Mouse (Mus musculus): ENCODE data around the gene Chtop. TPM values are rescaled to one million over a fixed set of nuclear protein-coding genes. Genes with fewer than 3 reads are reported as not detected.

Gene Chtop
- polyA plus RNA-seq, 1 experiment from 2014 or later, result 65.8 TPM

GRCm38 (mm10) chr3:90508287-90508949, 880 bp downstream of the Chtop start:
- Histone ChIP-seq H3K9me3 (replicated peaks) (no peaks in the 10 kb centered on the region), H3K4me2 (peak overlapping the region; percentile 91), H3K36me3 (peaks cover 42% of the 10 kb centered on the region), H3K4me3 (replicated peaks) (peak overlapping the region; percentile 93), H3K4me1 (replicated peaks) (peaks cover 25% of the 10 kb centered on the region), H3K9ac (peak overlapping the region; percentile 97), H3K27ac (peak overlapping the region; percentile 93), H3K27me3 (peaks cover 4% of the 10 kb centered on the region; the same call in 1 of the 2 replicates)
- no peak for DNase-seq
- 2% methylated on average over 20 of the region's 20 CpGs for WGBS (ENCODE audit: insufficient replicate concordance)
- ATAC-seq (ENCODE audit: low read depth), result no peak

- H3K36me3 ChIP-seq, result peaks cover 63% of the 10 kb centered on the region
- DNase-seq (no peak), ATAC-seq (ENCODE audit: low read depth) (no peak)
- H3K4me1 ChIP-seq (replicated peaks), result peaks cover 20% of the 10 kb centered on the region
- no peak overlapping the region for H3K9ac ChIP-seq
- no peaks in the 10 kb centered on the region for H3K27me3 ChIP-seq
- H3K4me2 ChIP-seq, result no peak overlapping the region
- 88% methylated on average over 3 of the region's 3 CpGs for WGBS (ENCODE audit: insufficient replicate concordance)
- no peak overlapping the region for H3K4me3 ChIP-seq (replicated peaks)
- H3K27ac ChIP-seq, result no peak overlapping the region
- H3K9me3 ChIP-seq (replicated peaks), result no peaks in the 10 kb centered on the region
Measured at GRCm38 (mm10) chr3:90506362-90506761, 2.9 kb downstream of the Chtop start.

- Histone ChIP-seq H3K4me2 (no peak overlapping the region), H3K9me3 (replicated peaks) (no peaks in the 10 kb centered on the region), H3K9ac (no peak overlapping the region), H3K36me3 (peaks cover 71% of the 10 kb centered on the region), H3K27ac (no peak overlapping the region), H3K4me3 (replicated peaks) (no peak overlapping the region), H3K27me3 (no peaks in the 10 kb centered on the region), H3K4me1 (replicated peaks) (peaks cover 20% of the 10 kb centered on the region)
- ATAC-seq (ENCODE audit: low read depth) (no peak), DNase-seq (no peak)
- WGBS (ENCODE audit: insufficient replicate concordance), result 89% methylated on average over 5 of the region's 5 CpGs
Measured at GRCm38 (mm10) chr3:90505216-90505615, 4.1 kb downstream of the Chtop start.

GRCm38 (mm10) chr3:90503444-90503843, 5.9 kb downstream of the Chtop start:
- no peak overlapping the region for H3K4me3 ChIP-seq (replicated peaks)
- H3K9me3 ChIP-seq (replicated peaks), result no peaks in the 10 kb centered on the region
- H3K36me3 ChIP-seq, result peaks cover 88% of the 10 kb centered on the region
- no peaks in the 10 kb centered on the region for H3K27me3 ChIP-seq
- ATAC-seq (ENCODE audit: low read depth) (no peak), DNase-seq (no peak)
- H3K27ac ChIP-seq, result no peak overlapping the region
- H3K4me2 ChIP-seq, result no peak overlapping the region
- H3K4me1 ChIP-seq (replicated peaks), result peaks cover 16% of the 10 kb centered on the region
- no peak overlapping the region for H3K9ac ChIP-seq
- 82% methylated on average over 4 of the region's 4 CpGs for WGBS (ENCODE audit: insufficient replicate concordance)

- H3K9ac ChIP-seq, result no peak overlapping the region
- no peak overlapping the region for H3K4me3 ChIP-seq (replicated peaks)
- no peak overlapping the region for H3K4me2 ChIP-seq
- DNase-seq, result no peak
- peaks cover 82% of the 10 kb centered on the region for H3K36me3 ChIP-seq
- ATAC-seq (ENCODE audit: low read depth), result no peak
- no peaks in the 10 kb centered on the region for H3K4me1 ChIP-seq (replicated peaks)
- H3K9me3 ChIP-seq (replicated peaks), result no peaks in the 10 kb centered on the region
- no peaks in the 10 kb centered on the region for H3K27me3 ChIP-seq
- no peak overlapping the region for H3K27ac ChIP-seq
Measured at GRCm38 (mm10) chr3:90497597-90497996, 11.7 kb downstream of the Chtop start.

GRCm38 (mm10) chr3:90495850-90496525, 13.3 kb downstream of the Chtop start:
- peaks cover 66% of the 10 kb centered on the region for H3K36me3 ChIP-seq
- no peaks in the 10 kb centered on the region for H3K27me3 ChIP-seq
- WGBS (ENCODE audit: insufficient replicate concordance), result 92% methylated on average over 7 of the region's 7 CpGs
- H3K4me3 ChIP-seq (replicated peaks), result no peak overlapping the region
- no peak overlapping the region for H3K27ac ChIP-seq
- peaks cover 5% of the 10 kb centered on the region; the same call in 1 of the 2 replicates for H3K4me1 ChIP-seq (replicated peaks)
- no peak overlapping the region for H3K4me2 ChIP-seq
- no peaks in the 10 kb centered on the region for H3K9me3 ChIP-seq (replicated peaks)
- ATAC-seq (ENCODE audit: low read depth), result no peak
- no peak overlapping the region for H3K9ac ChIP-seq
- DNase-seq, result no peak

GRCm38 (mm10) chr3:90493831-90494540, 15.3 kb downstream of the Chtop start:
- Histone ChIP-seq H3K4me1 (replicated peaks) (peaks cover 20% of the 10 kb centered on the region), H3K4me3 (replicated peaks) (no peak overlapping the region), H3K9me3 (replicated peaks) (no peaks in the 10 kb centered on the region), H3K27ac (peak overlapping the region; percentile 8; the same call in 1 of the 2 replicates), H3K27me3 (no peaks in the 10 kb centered on the region), H3K4me2 (no peak overlapping the region), H3K9ac (peak overlapping the region; percentile 26; the same call in 1 of the 2 replicates), H3K36me3 (peaks cover 55% of the 10 kb centered on the region)
- 53% methylated on average over 4 of the region's 4 CpGs for WGBS (ENCODE audit: insufficient replicate concordance)
- no peak for DNase-seq
- no peak for ATAC-seq (ENCODE audit: low read depth)

- 0 out of 2 replicates have a peak overlapping the region, but pooled peaks have one; percentile 12 for H3K4me3 ChIP-seq (replicated peaks)
- ATAC-seq (ENCODE audit: low read depth) (no peak), DNase-seq (peak; percentile 26)
- no peaks in the 10 kb centered on the region for H3K9me3 ChIP-seq (replicated peaks)
- no peaks in the 10 kb centered on the region for H3K27me3 ChIP-seq
- H3K4me1 ChIP-seq (replicated peaks), result peaks cover 21% of the 10 kb centered on the region
- H3K4me2 ChIP-seq, result peak overlapping the region; percentile 52
- no peak overlapping the region for H3K9ac ChIP-seq
- 30% methylated on average over 2 of the region's 2 CpGs for WGBS (ENCODE audit: insufficient replicate concordance)
- no peak overlapping the region for H3K27ac ChIP-seq
- peaks cover 52% of the 10 kb centered on the region for H3K36me3 ChIP-seq
Measured at GRCm38 (mm10) chr3:90491350-90491749, 17.9 kb downstream of the Chtop start.

- Histone ChIP-seq H3K9me3 (replicated peaks) (no peaks in the 10 kb centered on the region), H3K36me3 (peaks cover 52% of the 10 kb centered on the region), H3K27me3 (no peaks in the 10 kb centered on the region), H3K27ac (peak within 1 kb of the TSS; percentile 72), H3K4me1 (replicated peaks) (peaks cover 21% of the 10 kb centered on the region), H3K4me3 (replicated peaks) (peak within 1 kb of the TSS; percentile 84), H3K4me2 (peak within 1 kb of the TSS; percentile 72), H3K9ac (peak within 1 kb of the TSS; percentile 83)
- under 1% methylated on average over 37 of the region's 37 CpGs for WGBS (ENCODE audit: insufficient replicate concordance)
- peak; percentile 95 for DNase-seq
- peak; percentile 99 for ATAC-seq (ENCODE audit: low read depth)
Measured at GRCm38 (mm10) chr3:90490696-90491256, 18.5 kb downstream of the Chtop start, which contains the start of gene Snapin. Snapin (minus strand) TSS chr3:90491033.

- H3K27ac ChIP-seq, result no peak overlapping the region; the same call in 1 of the 2 replicates
- no peaks in the 10 kb centered on the region for H3K27me3 ChIP-seq
- ATAC-seq (ENCODE audit: low read depth) (no peak), DNase-seq (no peak)
- no peak overlapping the region for H3K4me3 ChIP-seq (replicated peaks)
- WGBS (ENCODE audit: insufficient replicate concordance), result 84% methylated on average over 6 of the region's 6 CpGs
- H3K4me2 ChIP-seq, result no peak overlapping the region
- no peak overlapping the region for H3K9ac ChIP-seq
- H3K4me1 ChIP-seq (replicated peaks), result peaks cover 21% of the 10 kb centered on the region
- peaks cover 57% of the 10 kb centered on the region for H3K36me3 ChIP-seq
- no peaks in the 10 kb centered on the region for H3K9me3 ChIP-seq (replicated peaks)
Measured at GRCm38 (mm10) chr3:90488576-90488975, 20.7 kb downstream of the Chtop start.

- WGBS (ENCODE audit: insufficient replicate concordance), result 81% methylated on average over 5 of the region's 5 CpGs
- no peaks in the 10 kb centered on the region for H3K27me3 ChIP-seq
- H3K4me3 ChIP-seq (replicated peaks), result no peak overlapping the region
- peaks cover 21% of the 10 kb centered on the region for H3K4me1 ChIP-seq (replicated peaks)
- no peak overlapping the region for H3K27ac ChIP-seq
- no peaks in the 10 kb centered on the region for H3K9me3 ChIP-seq (replicated peaks)
- H3K9ac ChIP-seq, result no peak overlapping the region
- peaks cover 73% of the 10 kb centered on the region for H3K36me3 ChIP-seq
- H3K4me2 ChIP-seq, result no peak overlapping the region
- DNase-seq (no peak), ATAC-seq (ENCODE audit: low read depth) (no peak)
Measured at GRCm38 (mm10) chr3:90486998-90487397, 22.3 kb downstream of the Chtop start.
